In genomic region chr14:122226666-122227453, GRCm38 (mm10) we compare ENCODE assay signal across 12 mouse cellular contexts. TPM values are rescaled to one million over a fixed set of nuclear protein-coding genes. Genes with fewer than 3 reads are reported as not detected.
DNase-seq lines count a peak whose midpoint lies in the region; ATAC-seq lines count a peak whose summit lies in the region.
"Had no signal": no experiment of that assay in that cellular context is flagged by ENCODE, and none has a peak within 500 bp of the region (broad histone marks: within the 10 kb centered on the region; RNA-seq: fewer than 3 reads in every experiment).

No protein-coding gene starts in this region.

- intact Hi-C loops in heart, postnatal 10 days (cut with DNase I) = loop anchor here (10.0 kb wide), 3 partner anchors 248 to 1088 kb away; partner anchors contain the start of gene Zic2
- intact Hi-C loops in left cerebral cortex, postnatal 14 days (cut with DNase I) = loop anchor here (5.0 kb wide), 2 partner anchors 225 to 250 kb away; partner anchors contain the start of genes Gm5089 and Zic2

- DNase-seq in heart, embryonic 10.5 days (ENCODE audit: low spot score) = peak; percentile 57
- DNase-seq in heart, postnatal 10 days = no peak
- no peak for DNase-seq in forebrain, embryonic 14.5 days (ENCODE audit: low spot score)
- no peak for DNase-seq in left cerebral cortex, postnatal 14 days (ENCODE audit: low spot score in 2 of 2)
- no peak for DNase-seq in lung, adult 18-20 months
- DNase-seq in frontal cortex, adult 2 months (ENCODE audit: extremely low spot score in 1 of 2, low spot score in 1 of 2) = no peak
- DNase-seq: B cell, adult 2 months had no signal

- peaks cover 58% of the 10 kb centered on the region for H3K27me3 ChIP-seq in heart, embryonic 10.5 days (ENCODE audit: insufficient read depth, poor library complexity, severe bottlenecking)
- peaks cover 23% of the 10 kb centered on the region; the same call in 1 of the 2 replicates for H3K27me3 ChIP-seq in forebrain, embryonic 14.5 days (replicated peaks; ENCODE audit: control insufficient read depth, insufficient read depth, low read length)
- H3K27me3 ChIP-seq in limb, embryonic 13.5 days = peaks cover 89% of the 10 kb centered on the region

- H3K4me1 ChIP-seq in heart, embryonic 10.5 days = peaks cover 11% of the 10 kb centered on the region
- peaks cover 18% of the 10 kb centered on the region for H3K4me1 ChIP-seq in forebrain, embryonic 14.5 days (ENCODE audit: control insufficient read depth, insufficient read depth, low read length)
- peaks cover 24% of the 10 kb centered on the region for H3K4me1 ChIP-seq in limb, embryonic 13.5 days
- H3K4me1 ChIP-seq: intestine, embryonic 15.5 days; lung, embryonic 15.5 days; stomach, embryonic 15.5 days had no signal

- no peaks in the 10 kb centered on the region for H3K36me3 ChIP-seq in heart, embryonic 10.5 days
- no peaks in the 10 kb centered on the region for H3K36me3 ChIP-seq in forebrain, embryonic 14.5 days (ENCODE audit: control insufficient read depth, insufficient read depth, low read length)
- no peaks in the 10 kb centered on the region for H3K36me3 ChIP-seq in limb, embryonic 13.5 days
- H3K36me3 ChIP-seq: intestine, embryonic 15.5 days; lung, embryonic 15.5 days; stomach, embryonic 15.5 days had no signal

- peak overlapping the region; percentile 32 for H3K4me2 ChIP-seq in forebrain, embryonic 14.5 days (ENCODE audit: low read length)
- peak overlapping the region; percentile 16; the same call in 1 of the 2 replicates for H3K4me2 ChIP-seq in limb, embryonic 13.5 days (replicated peaks)
- H3K4me2 ChIP-seq: intestine, embryonic 15.5 days; lung, embryonic 15.5 days; stomach, embryonic 15.5 days had no signal

- H3K4me3 ChIP-seq in heart, embryonic 10.5 days = no peak overlapping the region
- no peak overlapping the region for H3K4me3 ChIP-seq in forebrain, embryonic 14.5 days (ENCODE audit: low read depth, low read length)
- H3K4me3 ChIP-seq in limb, embryonic 13.5 days = 0 out of 2 replicates have a peak overlapping the region, but pooled peaks have one; percentile 1
- H3K4me3 ChIP-seq: intestine, embryonic 15.5 days; lung, embryonic 15.5 days; stomach, embryonic 15.5 days had no signal

- no peak overlapping the region; the same call in 1 of the 2 replicates for H3K9ac ChIP-seq in forebrain, embryonic 14.5 days (ENCODE audit: low read length)
- no peak overlapping the region for H3K9ac ChIP-seq in limb, embryonic 13.5 days
- H3K9ac ChIP-seq: intestine, embryonic 15.5 days; lung, embryonic 15.5 days; stomach, embryonic 15.5 days had no signal

- no peak for ATAC-seq in forebrain, embryonic 14.5 days
- ATAC-seq in limb, embryonic 13.5 days (ENCODE audit: low FRiP score, low read depth) = no peak
- ATAC-seq in inflammation-experienced regulatory T-cells, adult 6 months = no peak
- ATAC-seq: intestine, embryonic 15.5 days had no signal

- 69% methylated on average over 22 of the region's 22 CpGs for WGBS in heart, embryonic 10.5 days
- WGBS in forebrain, embryonic 14.5 days = 24% methylated on average over 22 of the region's 22 CpGs
- 39% methylated on average over 22 of the region's 22 CpGs for WGBS in limb, embryonic 13.5 days

- H3K9me3 ChIP-seq in heart, embryonic 10.5 days = no peaks in the 10 kb centered on the region
- H3K9me3 ChIP-seq in forebrain, embryonic 14.5 days (replicated peaks; ENCODE audit: control insufficient read depth, low read length) = no peaks in the 10 kb centered on the region
- H3K9me3 ChIP-seq in limb, embryonic 13.5 days = no peaks in the 10 kb centered on the region
- H3K9me3 ChIP-seq: intestine, embryonic 15.5 days; lung, embryonic 15.5 days; stomach, embryonic 15.5 days had no signal

- no peak overlapping the region for H3K27ac ChIP-seq in heart, embryonic 10.5 days
- H3K27ac ChIP-seq in forebrain, embryonic 14.5 days (ENCODE audit: low read depth, low read length) = peak overlapping the region; percentile 69
- H3K27ac ChIP-seq in limb, embryonic 13.5 days = no peak overlapping the region
- H3K27ac ChIP-seq: intestine, embryonic 15.5 days; lung, embryonic 15.5 days; stomach, embryonic 15.5 days had no signal

RNA-seq across cellular contexts. Expression of gene Clybl, which starts 45.4 kb away (rescaled TPM):
- 43.5 and 63.8 TPM in 2 replicates for polyA plus RNA-seq in heart, embryonic 10.5 days (2016; fragmentation: Nextera tagmentation; extraction: Ambion mirVana)
- 100 to 1,000 TPM; 103 TPM for total RNA-seq in heart, postnatal 10 days (2021)
- 16.0 and 18.9 TPM in 2 replicates for polyA plus RNA-seq in forebrain, embryonic 14.5 days (2014; fragmentation: Nextera tagmentation; extraction: Ambion mirVana)
- 13.6 and 15.9 TPM in 2 replicates for polyA plus RNA-seq in limb, embryonic 13.5 days (2015; fragmentation: Nextera tagmentation; extraction: Ambion mirVana)
- total RNA-seq in left cerebral cortex, postnatal 14 days (2021) = 10 to 100 TPM; 17.9 to 23.4 TPM
- 24.5 and 24.6 TPM in 2 replicates for polyA plus RNA-seq in frontal cortex, adult 2 months (2012; rRNA removed)
- polyA plus RNA-seq in inflammation-experienced regulatory T-cells, adult 6 months (2017; shearing (Covaris generic)) = 10 to 100 TPM in 2 of 3 experiments, 1 to 10 TPM in 1; 8.4 to 10.6 (median 10.4) TPM
